28 mouse cellular contexts compared by ENCODE assay signal in genomic region chr5:15906446-15906845, GRCm38 (mm10). TPM values are rescaled to one million over a fixed set of nuclear protein-coding genes. Genes with fewer than 3 reads are reported as not detected.
DNase-seq lines count a peak whose midpoint lies in the region; ATAC-seq lines count a peak whose summit lies in the region.
"Had no signal": no experiment of that assay in that cellular context is flagged by ENCODE, and none has a peak within 500 bp of the region (broad histone marks: within the 10 kb centered on the region; RNA-seq: fewer than 3 reads in every experiment).

No protein-coding gene starts in this region.

- H3K27me3 ChIP-seq in kidney, embryonic 15.5 days: no peaks in the 10 kb centered on the region
- H3K27me3 ChIP-seq in midbrain, embryonic 11.5 days (ENCODE audit: control insufficient read depth, insufficient read depth, low read length): no peaks in the 10 kb centered on the region
- no peaks in the 10 kb centered on the region for H3K27me3 ChIP-seq in midbrain, embryonic 15.5 days (replicated peaks)
- H3K27me3 ChIP-seq: embryonic facial prominence, embryonic 12.5 days; forebrain, embryonic 12.5 days; forebrain, embryonic 15.5 days; heart, embryonic 12.5 days; heart, embryonic 15.5 days; hindbrain, embryonic 13.5 days; intestine, embryonic 15.5 days had no signal

- peak; percentile 50; the same call in 1 of the 2 replicates for ATAC-seq in frontal cortex, adult (ENCODE audit: low TSS enrichment)
- ATAC-seq in kidney, embryonic 15.5 days (replicated peaks; ENCODE audit: low FRiP score): peak; percentile 54; the same call in 1 of the 2 replicates
- ATAC-seq in midbrain, embryonic 11.5 days (ENCODE audit: low FRiP score): no peak
- no peak for ATAC-seq in midbrain, embryonic 15.5 days (replicated peaks)
- ATAC-seq: CD4-positive, CD25-positive, alpha-beta regulatory T cell, adult 4 months; forebrain, embryonic 15.5 days; hindbrain, embryonic 16.5 days; intestine, embryonic 15.5 days had no signal

- no peak for DNase-seq in frontal cortex, postnatal 25 days (ENCODE audit: low spot score in 2 of 2)
- no peak for DNase-seq in kidney, adult 18-20 months
- peak; percentile 35 for DNase-seq in midbrain, embryonic 11.5 days (ENCODE audit: low spot score, missing footprints)
- no peak for DNase-seq in right cerebral cortex, postnatal 14 days
- DNase-seq: adrenal gland, adult 2 months; adrenal gland, postnatal 14 days; cerebellum, adult 11-12 months; cerebellum, adult 8-10 months; cerebellum, postnatal 10 days; cerebellum, postnatal 36 days; gastrocnemius, postnatal 14 days; heart, adult 18-20 months; heart, postnatal 10 days; heart, postnatal 36 days had no signal

- no peak overlapping the region for H3K9ac ChIP-seq in kidney, embryonic 15.5 days
- H3K9ac ChIP-seq in midbrain, embryonic 11.5 days (ENCODE audit: low read length): no peak overlapping the region
- H3K9ac ChIP-seq in midbrain, embryonic 15.5 days: no peak overlapping the region
- H3K9ac ChIP-seq: embryonic facial prominence, embryonic 12.5 days; forebrain, embryonic 12.5 days; forebrain, embryonic 15.5 days; heart, embryonic 12.5 days; heart, embryonic 15.5 days; hindbrain, embryonic 13.5 days; intestine, embryonic 15.5 days had no signal

- H3K36me3 ChIP-seq in kidney, embryonic 15.5 days: no peaks in the 10 kb centered on the region
- no peaks in the 10 kb centered on the region for H3K36me3 ChIP-seq in midbrain, embryonic 11.5 days (ENCODE audit: control insufficient read depth, insufficient read depth, low read length)
- no peaks in the 10 kb centered on the region for H3K36me3 ChIP-seq in midbrain, embryonic 15.5 days (replicated peaks)
- H3K36me3 ChIP-seq: embryonic facial prominence, embryonic 12.5 days; forebrain, embryonic 12.5 days; forebrain, embryonic 15.5 days; heart, embryonic 12.5 days; heart, embryonic 15.5 days; hindbrain, embryonic 10.5 days; hindbrain, embryonic 13.5 days; intestine, embryonic 15.5 days had no signal

- H3K27ac ChIP-seq in kidney, embryonic 15.5 days: no peak overlapping the region
- no peak overlapping the region for H3K27ac ChIP-seq in midbrain, embryonic 11.5 days (ENCODE audit: low read depth, low read length)
- no peak overlapping the region for H3K27ac ChIP-seq in midbrain, embryonic 15.5 days
- H3K27ac ChIP-seq: embryonic facial prominence, embryonic 12.5 days; forebrain, embryonic 12.5 days; forebrain, embryonic 15.5 days; heart, embryonic 15.5 days; hindbrain, embryonic 10.5 days; hindbrain, embryonic 13.5 days; intestine, embryonic 15.5 days had no signal

- H3K4me1 ChIP-seq in kidney, embryonic 15.5 days: 0 out of 2 replicates have a peak, but pooled peaks cover 2% of the 10 kb centered on the region
- H3K4me1 ChIP-seq in midbrain, embryonic 11.5 days (ENCODE audit: control insufficient read depth, insufficient read depth, low read length): no peaks in the 10 kb centered on the region
- no peaks in the 10 kb centered on the region for H3K4me1 ChIP-seq in midbrain, embryonic 15.5 days
- H3K4me1 ChIP-seq: embryonic facial prominence, embryonic 12.5 days; forebrain, embryonic 12.5 days; forebrain, embryonic 15.5 days; heart, embryonic 12.5 days; heart, embryonic 15.5 days; hindbrain, embryonic 10.5 days; hindbrain, embryonic 13.5 days; intestine, embryonic 15.5 days had no signal

- no peaks in the 10 kb centered on the region for H3K9me3 ChIP-seq in kidney, embryonic 15.5 days (replicated peaks)
- H3K9me3 ChIP-seq in midbrain, embryonic 11.5 days (ENCODE audit: control insufficient read depth, low read length): no peaks in the 10 kb centered on the region
- H3K9me3 ChIP-seq in midbrain, embryonic 15.5 days: no peaks in the 10 kb centered on the region
- H3K9me3 ChIP-seq: embryonic facial prominence, embryonic 12.5 days; forebrain, embryonic 12.5 days; forebrain, embryonic 15.5 days; heart, embryonic 12.5 days; heart, embryonic 15.5 days; hindbrain, embryonic 10.5 days; hindbrain, embryonic 13.5 days; intestine, embryonic 15.5 days had no signal

- no peak overlapping the region for H3K4me3 ChIP-seq in kidney, embryonic 15.5 days (replicated peaks)
- no peak overlapping the region for H3K4me3 ChIP-seq in midbrain, embryonic 11.5 days (ENCODE audit: low read depth, low read length)
- no peak overlapping the region for H3K4me3 ChIP-seq in midbrain, embryonic 15.5 days
- H3K4me3 ChIP-seq: embryonic facial prominence, embryonic 12.5 days; erythroblast, embryonic 14.5 days; forebrain, embryonic 12.5 days; forebrain, embryonic 15.5 days; heart, embryonic 12.5 days; heart, embryonic 15.5 days; hindbrain, embryonic 10.5 days; hindbrain, embryonic 13.5 days; intestine, embryonic 15.5 days had no signal

- H3K4me2 ChIP-seq in kidney, embryonic 15.5 days: no peak overlapping the region
- H3K4me2 ChIP-seq in midbrain, embryonic 11.5 days: no peak overlapping the region
- no peak overlapping the region for H3K4me2 ChIP-seq in midbrain, embryonic 15.5 days
- H3K4me2 ChIP-seq: embryonic facial prominence, embryonic 12.5 days; forebrain, embryonic 12.5 days; forebrain, embryonic 15.5 days; heart, embryonic 12.5 days; heart, embryonic 15.5 days; hindbrain, embryonic 13.5 days; intestine, embryonic 15.5 days had no signal

- WGBS in kidney, embryonic 15.5 days: 42% methylated on average over 3 of the region's 3 CpGs
- 71% methylated on average over 3 of the region's 3 CpGs for WGBS in midbrain, embryonic 11.5 days
- 67% methylated on average over 3 of the region's 3 CpGs for WGBS in midbrain, embryonic 15.5 days

RNA-seq across cellular contexts. Expression of gene Cacna2d1, which starts 28.0 kb away (rescaled TPM):
- polyA plus RNA-seq in kidney, embryonic 15.5 days (2015; fragmentation: Nextera tagmentation; extraction: Ambion mirVana): 18.4 and 19.1 TPM in 2 replicates
- polyA plus RNA-seq in midbrain, embryonic 11.5 days (2014; fragmentation: Nextera tagmentation; extraction: Ambion mirVana): 20.8 TPM in 2 replicates
- 37.0 and 40.5 TPM in 2 replicates for polyA plus RNA-seq in midbrain, embryonic 15.5 days (2015; fragmentation: Nextera tagmentation; extraction: Ambion mirVana)
- polyA plus RNA-seq: CD4-positive, CD25-positive, alpha-beta regulatory T cell, adult 4 months; erythroblast, embryonic 14.5 days had no signal

Comparison
In these comparisons a context has a peak if more than half of its experiments do, and no peak if none do; other contexts are left out.
1. ATAC-seq: peak in frontal cortex, adult (single experiment) and kidney, embryonic 15.5 days (single experiment); none in midbrain, embryonic 11.5 days (single experiment) and midbrain, embryonic 15.5 days (single experiment).